Mouse (Mus musculus) thymus, postnatal 36 days (tissue): ENCODE data around the gene 1700001C19Rik.
A peak's percentile ranks its signal among the peaks of the same experiment; 100 is the strongest.

Experiments
- DNase-seq, 2 experiments: peaks; one replicate each; pipeline ENCODE4 v3.0.0; 2022; ENCODE audit warnings: mixed read lengths in 2 of 2

Gene 1700001C19Rik

DNA sequence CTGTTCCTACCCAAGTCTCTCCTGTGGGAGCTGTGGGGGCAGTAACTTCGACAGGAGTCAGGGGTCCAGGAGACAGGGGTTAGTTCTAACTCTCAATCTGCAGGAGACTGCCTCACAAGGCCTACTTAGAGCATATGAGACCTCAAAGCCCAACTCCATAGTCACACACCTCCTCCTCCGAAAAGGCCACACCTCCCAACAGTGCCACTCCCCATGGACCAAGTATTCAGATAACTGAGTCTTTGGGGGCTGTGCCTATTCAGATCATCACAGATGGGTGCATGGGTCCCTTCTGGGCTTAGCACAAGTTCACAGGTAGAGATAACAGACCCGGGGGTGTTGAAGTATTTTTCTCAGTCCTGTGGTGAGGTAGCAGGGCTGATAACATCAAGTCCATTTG lies 24.5 kb upstream of the 1700001C19Rik start:
- DNase-seq: no peak

DNA sequence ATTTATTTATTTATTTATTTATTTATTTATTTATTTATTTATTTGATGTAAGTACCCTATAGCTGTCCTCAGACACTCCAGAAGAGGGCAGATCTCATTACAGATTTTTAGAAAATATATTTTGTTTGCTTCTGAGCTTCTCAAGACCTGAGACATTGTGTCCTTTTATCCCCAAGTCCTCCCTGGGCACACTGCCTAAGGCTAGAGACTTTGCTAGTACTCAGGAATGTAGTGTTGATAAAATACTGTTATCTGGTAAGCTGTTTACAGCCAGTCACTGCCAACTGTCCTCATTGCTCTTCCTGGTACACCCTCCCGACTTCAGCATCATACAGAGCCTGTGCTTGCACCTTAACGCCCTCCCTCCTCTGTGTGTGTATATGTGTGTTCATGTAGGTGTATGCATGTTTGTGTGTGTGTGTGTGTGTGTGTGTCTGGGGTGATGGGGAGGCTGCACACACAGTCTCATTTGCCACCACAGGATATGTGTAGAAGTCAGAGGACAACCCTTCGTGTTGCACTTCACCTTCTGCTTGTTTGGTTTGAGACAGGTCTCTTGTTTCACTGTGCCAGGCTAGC lies 22.3 kb upstream of the 1700001C19Rik start:
- DNase-seq: no peak

DNA sequence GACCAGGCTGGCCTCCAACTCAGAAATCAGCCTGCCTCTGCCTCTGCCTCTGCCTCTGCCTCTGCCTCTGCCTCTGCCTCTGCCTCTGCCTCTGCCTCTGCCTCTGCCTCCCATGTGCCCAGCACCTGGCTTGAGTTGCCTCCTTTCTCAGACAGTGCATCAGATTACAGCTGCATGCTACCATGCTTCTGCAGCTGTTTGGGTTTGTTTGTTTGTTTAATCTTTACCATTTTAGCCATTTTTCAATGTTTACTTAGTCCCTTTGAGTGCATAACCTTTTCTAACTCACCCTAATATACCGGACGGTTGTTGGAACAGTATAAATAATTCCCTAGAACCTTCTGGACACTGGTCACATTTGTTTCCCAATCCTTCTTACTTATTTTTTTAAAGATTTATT lies 21.8 kb upstream of the 1700001C19Rik start:
- no peak for DNase-seq

DNA sequence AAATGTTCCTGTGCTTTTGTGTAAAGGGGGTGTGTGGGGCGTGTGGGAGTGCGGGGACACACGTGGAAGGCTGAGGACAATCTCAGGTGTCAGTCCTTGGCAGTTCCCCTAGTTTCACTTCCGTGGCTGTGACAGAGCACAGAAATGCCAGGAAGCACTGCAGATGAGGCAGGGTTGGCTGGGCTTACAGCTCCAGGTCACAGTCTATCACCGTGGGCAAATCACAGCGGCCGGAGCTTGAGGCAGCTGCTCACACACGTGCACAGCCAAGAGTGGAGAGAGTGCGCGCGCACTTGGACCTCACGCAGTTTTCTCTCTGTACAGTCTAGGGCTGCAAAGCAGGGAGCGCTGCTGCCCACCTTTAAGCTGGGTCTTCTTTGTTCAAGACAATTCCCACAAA lies 21.1 kb upstream of the 1700001C19Rik start:
- no peak for DNase-seq

DNA sequence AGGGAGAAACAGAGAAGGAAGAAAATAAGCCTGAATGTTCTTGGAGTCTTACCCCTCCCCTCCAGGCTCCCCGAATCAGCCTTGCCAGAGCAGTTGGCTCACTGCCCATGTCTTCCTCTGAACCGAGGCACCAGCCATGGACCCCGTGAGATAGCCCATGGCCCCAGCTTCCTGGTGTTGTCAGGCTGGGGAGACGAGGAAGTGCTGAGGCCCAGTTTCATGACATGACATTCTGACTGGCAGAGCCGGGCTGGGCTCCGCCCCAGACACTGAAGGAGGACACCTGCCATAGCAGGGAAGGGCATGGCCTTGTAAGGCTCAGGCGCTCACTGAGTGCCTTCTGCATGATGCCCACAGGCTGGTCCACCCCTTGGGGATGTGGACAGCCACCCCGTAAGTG lies 17.5 kb upstream of the 1700001C19Rik start:
- peak in 1 of 2 experiments; percentile 34 for DNase-seq

DNA sequence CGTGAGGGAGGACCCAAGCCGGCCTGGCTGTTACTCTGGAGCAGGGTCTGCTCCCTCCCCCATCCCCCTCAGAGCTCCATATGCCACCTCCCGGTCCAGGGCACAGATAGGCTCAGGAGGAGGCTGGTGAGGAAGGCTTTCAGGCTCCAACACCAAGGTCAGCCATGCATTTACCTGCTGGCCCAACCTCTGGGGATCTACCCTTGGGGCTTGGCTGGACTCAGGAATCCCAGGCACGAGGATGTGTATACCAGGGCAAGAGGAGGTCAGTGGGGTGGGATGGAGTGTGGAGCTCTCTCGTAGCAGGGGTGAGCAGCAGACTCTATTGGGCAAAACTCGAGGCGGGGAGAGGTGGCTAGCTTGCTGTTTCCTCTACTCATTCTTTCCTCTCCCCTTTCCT lies 15.7 kb upstream of the 1700001C19Rik start:
- DNase-seq: no peak

DNA sequence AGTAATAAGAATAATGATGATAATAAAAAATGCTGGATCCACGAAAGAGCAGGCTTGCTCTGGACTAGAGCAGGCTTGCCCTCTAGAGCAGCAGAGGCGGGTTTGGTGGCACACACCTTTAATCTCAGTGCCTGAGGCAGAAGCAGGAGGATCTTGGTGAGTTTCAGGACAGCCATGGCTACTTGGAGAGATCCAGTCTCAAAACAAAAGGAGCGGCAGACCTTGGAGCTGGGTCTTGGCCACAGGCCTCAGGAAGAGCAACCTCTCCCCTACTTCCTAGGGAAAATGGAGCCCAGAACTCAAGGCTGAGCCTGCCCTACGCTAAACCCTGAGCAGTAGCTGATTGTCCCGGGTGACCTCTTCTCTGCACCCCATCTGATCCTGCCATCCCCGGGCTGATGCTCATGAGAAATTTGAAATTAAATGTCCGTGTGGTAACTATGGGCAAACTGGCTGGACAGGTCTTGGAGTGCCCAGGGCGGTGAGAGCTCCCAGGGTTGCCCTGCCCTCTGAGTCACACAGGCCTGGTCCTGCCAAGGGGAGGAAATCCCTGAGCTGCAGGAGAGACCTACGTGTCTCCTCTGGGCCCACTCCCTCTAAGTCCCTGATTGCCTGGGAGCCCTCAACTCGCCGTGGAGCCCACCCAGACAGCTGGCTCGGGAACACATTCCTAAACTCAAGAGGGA lies 13.8 kb upstream of the 1700001C19Rik start:
- DNase-seq: no peak

DNA sequence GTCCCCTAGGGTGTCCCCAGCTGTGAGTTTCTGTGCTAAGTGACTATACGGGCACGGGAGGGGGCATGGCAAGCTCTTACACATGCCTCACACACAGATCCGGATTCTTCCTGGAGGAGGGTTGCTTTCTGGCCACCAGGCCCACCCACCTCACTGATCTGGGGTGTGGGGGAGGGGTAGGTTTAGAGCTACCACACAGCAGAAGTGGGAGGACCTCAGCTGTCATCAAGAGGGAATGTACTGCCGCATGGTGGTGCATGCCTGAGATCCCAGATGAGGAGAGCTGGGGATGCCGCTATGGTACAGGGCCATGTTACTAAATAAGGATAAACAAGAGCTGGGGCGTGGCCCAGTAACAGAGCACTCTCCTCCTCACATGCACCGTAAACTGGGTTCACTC lies 13.1 kb upstream of the 1700001C19Rik start:
- no peak for DNase-seq

DNA sequence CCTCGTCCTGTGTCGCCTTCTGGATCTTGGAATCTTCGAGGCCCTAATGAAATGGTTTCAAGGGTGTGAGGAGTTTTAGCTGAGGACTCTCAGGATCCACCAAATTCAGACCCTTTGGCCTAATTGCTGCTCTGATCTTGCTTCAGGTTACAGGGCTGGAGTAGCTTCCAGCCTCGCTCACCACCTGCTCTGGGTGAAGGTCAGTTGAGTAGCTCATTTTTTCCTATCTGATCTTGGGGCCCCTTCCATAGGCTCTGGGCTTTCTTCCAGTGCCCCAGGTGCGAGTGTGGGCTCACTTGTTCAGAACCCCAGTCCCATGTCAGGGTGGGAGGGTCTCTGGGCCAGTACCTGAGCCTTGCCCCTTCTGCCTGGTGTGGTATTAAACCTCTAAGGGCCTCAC lies 12.3 kb upstream of the 1700001C19Rik start:
- no peak for DNase-seq

DNA sequence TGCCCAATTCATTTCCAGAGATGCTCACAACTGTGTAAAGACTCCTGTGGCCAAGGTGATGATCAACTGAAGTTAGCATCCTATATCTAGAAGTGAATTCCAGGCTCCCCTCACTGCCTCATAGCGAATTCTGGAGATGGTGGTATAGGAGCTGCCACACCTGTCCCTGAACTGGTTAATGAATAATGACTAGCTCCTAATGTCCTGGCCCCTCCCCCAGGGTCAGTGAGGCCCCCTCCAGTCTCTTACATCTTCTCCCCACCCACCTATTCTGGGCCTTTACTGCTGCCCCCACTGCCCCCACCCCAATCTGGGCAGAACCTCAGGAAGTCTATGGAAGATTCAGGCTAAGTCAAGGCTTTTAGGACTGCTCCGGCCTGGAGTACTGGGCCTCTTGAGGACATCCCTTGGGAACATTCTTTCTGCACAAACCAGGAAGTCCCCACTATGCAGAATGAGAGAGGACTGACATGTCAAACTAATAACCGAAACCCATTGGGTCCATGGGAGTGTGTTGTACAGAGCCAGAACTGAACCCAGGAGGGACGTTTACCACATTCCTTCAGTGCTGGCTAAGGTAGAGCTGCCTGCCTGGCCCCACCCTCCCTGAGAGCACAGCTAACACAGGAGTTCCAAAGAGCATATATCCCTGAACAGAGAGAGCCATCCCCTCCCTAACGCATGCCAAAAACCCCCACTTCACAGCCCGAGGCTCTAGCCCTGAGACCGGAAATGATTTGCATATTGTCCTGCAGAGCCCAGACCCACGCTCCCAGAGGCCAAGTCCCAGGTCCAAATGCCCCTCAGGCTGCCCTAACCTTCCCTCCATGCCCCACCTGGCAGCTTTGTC lies 11.6 kb upstream of the 1700001C19Rik start:
- DNase-seq: no peak

DNA sequence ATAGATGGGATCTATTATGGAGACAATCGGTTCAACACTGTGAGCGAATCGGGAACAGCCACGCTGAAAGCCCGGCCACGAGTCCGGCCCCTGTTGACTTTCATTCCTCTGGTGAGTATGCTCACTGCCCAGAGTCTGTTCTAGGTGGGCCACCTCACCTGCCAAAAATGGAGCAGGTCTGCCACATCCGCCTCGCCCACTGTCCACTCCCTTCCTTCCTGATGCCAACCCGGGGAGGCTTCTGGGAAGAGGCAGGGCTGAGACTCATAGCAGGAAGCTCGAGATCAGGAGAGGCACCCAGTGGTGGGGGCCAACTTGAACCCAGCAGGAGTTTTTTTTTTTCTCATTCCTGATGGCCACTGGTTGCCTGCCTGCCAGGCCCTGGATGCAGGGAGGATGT lies 9.4 kb upstream of the 1700001C19Rik start:
- DNase-seq: no peak

DNA sequence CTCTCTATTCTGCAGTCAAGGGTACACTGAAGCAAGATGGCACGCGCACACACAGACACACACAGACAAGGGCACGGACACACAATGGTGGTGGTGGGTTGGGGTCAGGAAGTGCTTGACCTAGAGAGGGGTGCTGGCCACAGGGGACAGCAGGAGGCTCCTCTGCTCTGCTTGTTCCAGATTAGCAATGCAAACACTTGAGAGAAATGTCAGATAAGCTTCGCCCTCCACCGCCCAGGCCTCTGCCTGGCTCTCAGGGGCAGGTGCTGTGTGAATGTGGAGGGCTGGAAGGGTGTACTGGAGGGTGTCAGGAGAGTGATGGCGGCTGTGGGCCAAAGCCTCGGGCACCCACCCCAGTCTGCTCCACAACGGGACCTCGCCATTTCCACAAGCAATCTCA lies 8.8 kb upstream of the 1700001C19Rik start:
- DNase-seq: no peak

DNA sequence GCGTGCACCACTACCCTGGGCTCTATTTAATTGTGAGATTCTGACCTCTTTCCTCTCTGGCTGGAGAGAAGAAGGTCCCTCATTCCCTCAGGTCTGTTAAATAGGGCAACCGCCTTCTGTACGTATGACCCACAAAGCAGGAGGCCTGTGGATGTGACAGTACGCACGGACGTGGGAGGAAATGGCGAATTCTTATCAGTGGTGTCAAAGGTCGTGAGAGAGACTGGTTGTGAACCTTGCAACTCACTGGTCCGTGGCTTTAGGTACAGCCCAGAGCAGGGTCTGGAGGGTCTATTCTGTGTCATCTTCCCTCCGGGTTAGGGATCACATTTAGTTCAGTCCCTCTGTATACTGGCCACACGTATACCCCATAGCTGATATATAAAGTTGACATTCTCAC lies 8.3 kb upstream of the 1700001C19Rik start:
- no peak for DNase-seq

DNA sequence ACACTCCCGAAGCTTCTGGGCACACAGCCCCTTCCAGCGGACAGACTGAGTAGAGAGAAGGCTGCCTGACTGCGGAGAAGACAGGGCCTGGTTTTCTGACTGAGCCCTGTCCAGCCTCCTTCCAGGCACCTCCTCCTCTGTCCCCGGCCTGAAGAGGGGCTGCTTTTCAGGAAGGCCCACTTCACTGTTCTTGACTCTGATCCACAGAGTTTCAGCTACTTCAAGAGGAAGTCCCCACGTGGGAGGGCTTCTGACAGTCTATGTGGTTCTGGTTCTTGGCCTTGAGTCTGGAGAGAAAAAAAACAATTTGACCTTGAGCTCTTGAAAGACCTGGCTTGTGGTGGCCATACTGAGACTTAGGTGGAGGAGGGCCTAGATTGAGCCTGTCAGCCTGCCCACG lies 6.9 kb upstream of the 1700001C19Rik start:
- no peak for DNase-seq

DNA sequence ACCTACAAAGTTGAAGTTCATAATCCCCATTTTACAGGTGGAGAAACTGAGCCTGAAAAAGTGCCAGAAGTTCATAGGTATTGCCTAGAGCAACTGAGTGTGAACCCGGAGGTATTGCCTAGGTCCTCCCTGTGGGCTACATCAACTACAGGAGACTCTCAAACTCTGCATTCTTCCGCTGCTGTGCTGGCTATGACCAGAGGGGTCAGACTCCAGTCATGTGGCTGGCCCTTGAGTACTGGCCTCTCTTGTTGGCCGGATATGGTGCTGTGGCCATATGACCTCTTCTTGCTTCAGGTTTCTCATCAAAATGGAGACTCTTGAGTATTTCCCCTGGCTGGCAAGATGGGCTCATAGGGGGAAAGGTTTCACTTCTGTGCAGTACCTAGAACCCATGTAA lies 5.1 kb upstream of the 1700001C19Rik start:
- DNase-seq: no peak

DNA sequence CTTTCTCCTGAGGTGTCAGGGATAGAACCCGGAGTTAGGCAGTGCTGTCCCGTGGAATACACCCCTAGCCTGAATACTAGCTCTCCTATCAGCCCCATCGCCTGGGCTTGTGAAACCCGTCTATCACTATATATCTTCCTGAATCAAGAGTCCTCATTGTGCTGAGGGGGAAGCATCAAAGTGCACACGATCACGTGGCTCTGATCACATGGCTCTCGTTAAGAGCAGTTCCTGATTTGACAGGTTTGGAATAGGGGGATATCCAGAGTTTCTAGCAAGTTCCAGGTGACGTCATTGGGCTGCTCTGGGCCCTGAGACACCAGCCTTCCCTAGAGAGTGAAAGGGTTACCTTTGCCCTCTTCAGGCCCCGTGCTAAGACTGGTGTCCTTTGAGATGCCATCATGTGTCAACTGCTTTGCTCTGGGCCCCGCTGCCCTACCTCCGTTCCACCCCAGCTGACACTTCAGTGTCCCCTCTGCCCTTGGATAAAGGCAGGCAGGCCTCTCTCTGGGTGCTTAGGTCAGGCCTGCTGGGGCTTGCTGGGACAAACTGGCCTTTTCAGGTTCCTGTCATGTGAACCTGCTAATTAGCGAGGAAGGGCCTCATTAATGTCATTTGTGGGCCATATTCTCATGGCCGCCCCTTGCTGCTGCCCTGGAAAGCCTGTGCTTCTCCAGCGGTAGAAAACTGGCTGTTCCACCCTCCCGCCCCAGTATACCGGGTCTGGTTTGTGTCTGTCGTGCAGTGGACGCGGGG lies 4.3 kb upstream of the 1700001C19Rik start:
- no peak for DNase-seq

DNA sequence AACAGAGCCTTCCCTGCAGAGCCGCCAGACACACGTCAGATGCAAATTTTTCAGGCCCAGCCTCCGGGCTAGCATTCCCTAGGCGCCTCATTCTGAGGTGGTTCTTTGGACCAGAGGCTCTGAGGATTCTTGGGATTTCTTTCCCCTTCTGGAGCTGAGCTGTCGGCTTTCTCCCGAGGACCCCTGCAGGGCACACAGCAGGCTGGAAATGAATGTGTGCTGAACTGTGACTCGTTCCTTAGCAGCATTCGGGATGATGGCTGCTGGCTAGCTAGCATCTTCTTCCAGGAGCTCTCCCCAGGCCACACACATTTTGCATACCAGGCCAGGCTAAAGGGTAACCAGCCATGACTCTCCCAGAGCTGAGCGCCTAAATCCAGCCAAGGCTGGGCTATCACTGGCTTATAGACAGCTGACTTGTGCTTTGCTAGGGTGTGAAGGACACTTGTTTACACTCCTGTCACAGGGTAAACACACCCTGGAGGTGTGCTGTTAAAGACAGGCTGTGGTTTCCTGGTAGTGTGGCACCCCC lies 3.2 kb upstream of the 1700001C19Rik start:
- no peak for DNase-seq

DNA sequence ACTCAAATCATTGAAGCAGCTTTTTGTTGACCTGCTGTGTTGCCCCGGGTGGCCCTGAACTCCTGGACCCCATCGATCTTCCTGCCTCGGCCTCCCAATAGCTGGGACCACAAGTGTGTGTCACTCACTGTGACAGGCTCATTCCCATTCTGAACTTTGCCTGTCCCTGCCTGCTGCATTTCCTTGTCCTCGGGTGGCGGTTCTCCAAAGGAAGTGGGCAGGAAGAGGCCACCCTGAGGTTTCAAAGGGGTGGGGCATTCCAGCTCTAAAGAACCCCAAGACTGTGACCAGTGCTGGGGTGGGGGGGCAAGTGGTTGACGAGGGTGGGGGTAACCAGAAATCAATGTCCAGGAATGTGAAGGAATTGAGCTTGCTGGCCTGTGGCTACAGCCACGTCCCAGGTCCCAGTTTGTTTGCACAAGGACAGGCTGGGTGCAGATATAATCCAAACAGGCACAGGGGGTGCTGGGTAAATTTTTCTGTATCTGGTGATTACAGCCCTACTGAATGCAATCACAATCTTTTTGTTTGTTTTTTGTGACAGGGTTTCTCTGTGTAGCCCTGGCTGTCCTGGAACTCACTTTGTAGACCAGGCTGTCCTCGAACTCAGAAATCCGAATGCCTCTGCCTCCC lies 2.3 kb upstream of the 1700001C19Rik start:
- DNase-seq: no peak

DNA sequence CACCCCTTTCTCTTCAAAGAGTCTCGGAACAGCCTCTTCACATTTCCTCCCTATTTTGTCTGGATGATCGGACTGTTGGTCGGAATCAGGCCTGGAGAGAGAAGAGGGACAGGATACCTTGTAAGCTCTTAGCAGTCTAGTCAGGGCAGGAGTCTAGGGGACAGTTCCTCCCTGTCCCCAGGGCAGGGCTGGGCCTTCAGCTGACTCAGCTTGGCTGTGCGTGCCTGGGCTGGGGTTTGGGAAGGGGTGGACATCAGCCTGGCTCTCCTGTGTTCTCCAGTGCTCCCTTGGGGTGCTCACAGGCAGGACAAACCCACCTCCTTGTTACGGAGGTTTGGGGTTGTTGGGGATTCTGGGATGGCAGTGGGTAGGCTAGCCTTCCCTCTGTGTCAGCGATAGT lies 1.4 kb upstream of the 1700001C19Rik start:
- DNase-seq: no peak

DNA sequence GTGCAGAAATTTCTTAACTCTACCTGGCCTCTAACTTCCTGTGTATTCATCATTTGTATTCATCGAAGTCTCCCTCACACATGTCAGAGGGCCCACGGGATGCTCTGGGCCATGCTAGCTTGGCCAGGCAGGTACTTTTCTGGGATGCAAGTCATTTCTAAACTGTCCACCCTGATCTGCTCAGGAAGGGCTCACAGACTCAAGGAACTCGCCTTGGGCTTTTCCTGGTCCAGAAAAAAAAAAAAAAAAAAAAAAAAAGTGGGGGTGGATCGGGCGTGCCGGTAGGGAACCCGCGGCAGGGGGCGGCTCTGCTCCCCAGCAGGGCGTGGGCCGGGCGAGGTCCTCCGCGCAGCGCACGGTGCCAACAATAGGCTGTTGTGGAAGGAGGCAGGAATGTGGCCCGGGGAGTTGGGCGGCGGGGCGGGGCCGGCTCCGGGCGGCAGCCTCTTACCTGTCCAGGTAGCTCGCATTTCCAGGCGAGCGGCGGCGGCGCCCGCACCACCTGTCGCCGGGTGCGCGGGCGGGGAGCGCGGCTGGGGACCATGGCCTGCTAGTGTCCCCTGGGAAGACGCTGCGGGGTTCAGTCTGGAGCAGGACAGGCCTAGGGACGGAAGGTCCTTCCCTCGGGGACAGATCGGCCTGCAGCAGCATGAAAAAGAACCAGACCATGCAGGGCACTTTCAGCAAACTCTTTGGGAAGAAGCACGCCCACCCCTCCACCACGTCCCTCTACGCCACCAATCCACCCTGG lies 845 bp downstream of the 1700001C19Rik start, which contains the start of gene AI661453:
AI661453 (plus strand) TSS at position 460 of the 751 bp plus-strand sequence.
- DNase-seq: peak in 1 of 2 experiments; percentile 33

DNA sequence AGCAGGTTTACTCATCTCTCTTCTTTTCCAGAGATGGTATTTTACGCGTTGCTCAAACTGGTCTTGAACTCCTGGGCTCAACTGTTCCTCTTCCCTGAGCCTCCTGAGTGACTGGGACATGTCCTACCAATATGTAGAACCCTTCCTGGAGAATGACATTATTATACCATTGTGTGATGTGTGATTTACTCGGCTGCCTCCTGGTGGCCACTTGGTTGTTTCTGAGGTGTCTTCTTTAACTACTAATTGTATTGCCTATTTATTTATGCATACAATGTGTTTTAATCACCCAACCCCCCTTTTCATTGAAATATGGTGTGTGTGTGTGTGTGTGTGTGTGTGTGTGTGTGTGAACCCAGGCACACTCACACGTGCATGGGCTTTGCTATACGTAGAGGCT lies 6.4 kb downstream of the 1700001C19Rik start:
- DNase-seq: no peak
